Mouse (Mus musculus) cortical plate, adult 2 months (tissue): ENCODE data around the gene Gm37240.

Source experiments
- CTCF ChIP-seq: fragments of 200-500 bp; IDR thresholded peaks from 2 replicates; pipeline ENCODE4 v1.5.1; 2011; ENCODE audit warnings: mild to moderate bottlenecking, control low read depth, low read length; ENCODE audit not compliant: insufficient read depth; ENCODE audit errors: extremely low read depth
- POLR2A ChIP-seq: fragments of 200-500 bp; IDR thresholded peaks from 2 replicates; pipeline ENCODE4 v1.6.1; 2011; ENCODE audit warnings: mild to moderate bottlenecking, low read length, control low read depth; ENCODE audit not compliant: insufficient read depth; ENCODE audit errors: extremely low read depth

DNA sequence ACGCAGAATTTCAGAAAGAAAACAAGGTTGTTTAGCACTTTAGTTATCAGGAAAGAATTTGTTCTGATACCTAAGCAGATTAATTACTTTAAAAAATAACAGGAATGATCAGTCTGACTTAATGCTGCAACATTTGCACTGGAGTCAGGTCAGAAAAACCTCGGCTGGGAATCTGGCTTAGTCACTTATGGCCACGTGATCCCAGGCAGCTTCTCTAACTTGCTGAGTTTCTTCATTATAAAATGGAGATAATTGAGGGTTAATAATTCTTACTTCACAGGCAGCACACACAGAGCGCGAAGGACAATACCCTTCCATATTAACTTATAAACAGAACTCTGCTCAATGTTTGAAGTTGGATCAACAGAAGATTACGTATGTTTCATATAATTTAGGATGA, 1350.3 kb downstream of the Gm37240 start:
- TF ChIP-seq CTCF (no peak), POLR2A (no peak)
